Mouse (Mus musculus) megakaryocyte, embryonic 14.5 days (primary cell): ENCODE results near the gene Ctc1.

Experiments used
- FLI1 ChIP-seq: IDR thresholded peaks from 2 replicates; pipeline ENCODE4 v1.6.1; 2012; ENCODE audit warnings: low read length, inconsistent platforms, mixed read lengths
- GATA1 ChIP-seq: IDR thresholded peaks from 3 replicates; pipeline ENCODE4 v1.6.1; 2012; ENCODE audit warnings: mixed read lengths, low read length, inconsistent platforms, borderline replicate concordance

GRCm38 (mm10) chr11:69080855-69081222, 65.1 kb downstream of the Ctc1 start:
- TF ChIP-seq FLI1 (no peak), GATA1 (no peak)
